Mouse (Mus musculus) adrenal gland, postnatal 4 days (tissue): ENCODE results near the gene Tspan4. TPM values are rescaled to one million over a fixed set of nuclear protein-coding genes. Genes with fewer than 3 reads are reported as not detected.

Source experiments
- DNase-seq, 2 experiments: peaks; one replicate each; pipeline ENCODE4 v3.0.0; 2021 to 2022; ENCODE audit warnings: low spot score in 2 of 2, mixed read lengths in 2 of 2
- total RNA-seq, 2 experiments: library from RNA; stranded (reverse); gene quantifications; 2 replicates each; pipeline ENCODE4 v1.2.3; 2021

Tspan4 gene
- total RNA-seq, 2 experiments from 2014 or later = 77.9 to 79.6 TPM

DNA sequence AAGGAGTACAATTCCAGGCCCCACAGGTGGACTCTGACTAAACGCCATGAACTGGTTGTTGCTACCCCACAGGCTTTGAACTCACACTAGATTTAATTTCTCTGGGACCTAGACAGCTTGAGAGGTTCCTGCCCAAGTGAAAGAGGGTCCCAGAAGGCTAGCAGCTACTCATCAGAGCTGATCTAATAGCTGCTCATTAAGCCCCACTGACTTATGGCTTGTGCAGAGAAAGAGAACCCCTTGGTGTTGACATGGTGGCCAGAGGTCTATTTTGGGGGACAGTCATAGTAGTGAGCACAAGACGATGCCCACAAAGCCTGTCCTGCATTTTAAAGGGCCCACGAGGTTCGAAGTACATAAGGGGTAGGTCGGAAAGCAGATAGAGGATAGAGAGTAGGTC lies 880 bp upstream of the Tspan4 start:
- DNase-seq = no peak

DNA sequence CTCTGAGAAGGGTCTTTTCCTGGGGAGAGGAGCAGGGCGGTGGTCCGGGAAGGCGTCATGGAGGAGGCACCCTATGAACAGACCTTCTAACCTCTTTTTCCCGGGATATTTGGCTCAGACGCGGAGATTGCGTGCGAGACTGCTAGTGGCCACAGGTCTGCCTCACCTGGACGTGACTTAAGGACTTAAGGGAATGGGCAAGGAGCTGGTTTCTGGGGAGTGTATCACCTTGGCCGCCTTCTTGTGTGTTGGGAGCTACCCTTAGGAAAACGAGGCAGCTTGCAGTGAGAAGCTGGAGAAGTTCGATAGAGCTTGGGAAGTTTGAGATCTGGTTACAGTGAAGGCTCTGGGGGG lies 742 bp downstream of the Tspan4 start:
- DNase-seq = no peak

DNA sequence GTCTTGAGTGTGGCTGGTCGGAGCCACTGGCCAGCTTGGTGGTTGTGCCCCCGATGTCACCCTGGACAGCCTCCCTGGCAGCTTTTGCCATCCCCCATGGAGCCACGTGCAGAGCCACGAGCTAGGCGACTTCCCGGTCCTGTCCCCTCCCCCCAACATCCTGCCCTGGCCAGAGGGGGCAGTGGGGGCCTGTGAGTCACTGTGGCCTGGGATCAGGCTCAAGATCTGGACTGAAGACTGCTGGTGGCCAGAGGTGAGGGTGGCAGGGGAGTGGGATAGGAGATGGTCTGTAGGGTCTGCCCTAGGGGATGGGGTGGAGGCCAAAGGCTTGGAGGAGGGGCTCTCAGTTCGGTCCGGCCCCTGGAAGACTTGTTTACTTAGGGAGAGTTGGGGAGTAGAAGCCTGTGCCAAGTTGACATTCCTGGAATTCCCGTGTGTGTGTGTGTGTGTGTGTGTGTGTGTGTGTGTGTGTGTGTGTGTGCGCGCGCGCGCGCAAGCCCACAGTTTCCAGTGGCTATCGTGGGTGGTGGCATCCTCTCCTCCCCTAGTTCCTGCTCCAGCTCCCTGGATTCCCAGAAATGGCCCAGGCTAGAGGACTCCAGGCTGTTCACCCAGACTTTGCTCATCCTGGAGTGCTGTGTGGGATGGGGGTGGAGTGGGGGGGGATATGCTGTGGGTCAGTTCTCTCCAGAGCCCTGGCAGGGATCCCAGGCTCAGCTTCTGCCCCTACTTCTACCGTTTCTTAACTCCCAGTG lies 1.4 kb downstream of the Tspan4 start:
- DNase-seq = peak in 1 of 2 experiments; percentile 82

DNA sequence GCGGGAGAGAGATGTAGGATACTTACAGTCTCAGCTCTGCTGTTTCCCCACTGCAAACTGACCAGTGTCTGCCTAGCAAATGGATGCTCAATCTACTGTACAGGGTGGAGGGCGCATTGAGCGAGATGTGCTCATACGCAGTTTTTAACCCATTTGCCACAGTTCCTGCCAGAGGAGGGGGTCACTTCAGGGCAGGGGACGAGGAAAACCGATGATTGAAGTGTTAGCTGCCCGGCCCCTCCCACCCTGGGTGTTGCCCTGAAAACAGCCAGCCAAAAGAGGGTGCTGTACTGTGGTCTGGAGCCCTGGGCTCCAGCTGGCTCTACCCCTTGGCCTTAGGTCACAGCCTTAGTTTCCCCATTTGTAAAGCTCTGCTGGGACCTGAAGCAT lies 1.9 kb downstream of the Tspan4 start:
- no peak for DNase-seq

DNA sequence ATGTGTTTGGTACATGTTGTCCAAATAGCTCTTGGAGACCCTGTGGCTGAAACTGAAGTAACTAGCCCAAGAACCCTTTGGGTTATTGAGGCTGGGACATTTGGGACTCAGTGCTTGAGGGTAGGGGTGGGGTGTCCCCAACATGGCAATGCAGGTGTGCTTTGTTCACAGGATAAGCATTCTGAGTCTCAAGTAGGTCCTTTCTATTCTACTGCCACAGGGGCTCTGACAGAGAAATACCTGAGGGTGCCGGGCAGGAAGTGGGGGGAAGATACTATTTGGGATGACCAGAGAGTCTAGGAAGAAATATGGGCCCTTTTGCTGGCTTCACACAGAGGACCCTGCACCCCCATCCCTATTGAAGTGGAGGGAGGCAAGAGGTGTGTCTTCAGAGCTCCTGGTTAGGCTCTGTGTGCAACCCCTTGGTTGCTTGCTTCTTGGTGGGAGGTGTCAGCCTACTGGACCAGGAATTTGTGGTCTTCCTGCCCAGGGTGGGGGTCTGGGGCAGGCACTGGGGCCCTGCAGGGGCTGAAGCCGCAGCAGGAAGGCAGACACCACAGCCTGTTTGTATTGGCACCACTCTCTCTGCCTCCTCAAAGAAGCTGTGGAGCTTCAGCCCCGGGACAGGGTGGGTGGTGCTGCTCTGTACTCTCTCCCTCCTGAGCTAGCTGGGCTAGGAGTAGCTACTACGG lies 2.7 kb downstream of the Tspan4 start:
- no peak for DNase-seq

DNA sequence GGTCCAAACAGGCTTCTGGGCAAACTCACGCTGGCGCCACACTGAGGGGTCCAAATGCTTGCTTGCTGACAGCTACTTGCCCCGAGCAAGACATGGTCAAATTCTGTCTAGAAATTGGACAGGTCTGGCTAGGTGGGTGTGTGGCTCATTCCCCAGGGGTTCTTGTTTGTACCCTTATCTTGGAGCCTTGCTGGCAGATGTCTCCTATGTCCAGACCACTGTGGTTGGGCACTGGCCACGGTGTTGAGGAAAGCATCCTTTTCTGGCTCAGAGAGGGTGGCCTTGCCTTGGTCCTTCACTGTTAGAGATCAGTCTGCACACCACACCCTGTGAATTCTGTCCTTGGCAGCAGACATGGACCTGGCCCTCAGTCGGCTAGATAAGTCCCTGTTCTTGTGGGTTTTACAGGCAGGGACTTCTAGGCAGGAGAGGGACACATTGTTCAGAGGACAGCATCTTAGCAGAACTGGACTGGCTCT lies 3.3 kb downstream of the Tspan4 start:
- no peak for DNase-seq

DNA sequence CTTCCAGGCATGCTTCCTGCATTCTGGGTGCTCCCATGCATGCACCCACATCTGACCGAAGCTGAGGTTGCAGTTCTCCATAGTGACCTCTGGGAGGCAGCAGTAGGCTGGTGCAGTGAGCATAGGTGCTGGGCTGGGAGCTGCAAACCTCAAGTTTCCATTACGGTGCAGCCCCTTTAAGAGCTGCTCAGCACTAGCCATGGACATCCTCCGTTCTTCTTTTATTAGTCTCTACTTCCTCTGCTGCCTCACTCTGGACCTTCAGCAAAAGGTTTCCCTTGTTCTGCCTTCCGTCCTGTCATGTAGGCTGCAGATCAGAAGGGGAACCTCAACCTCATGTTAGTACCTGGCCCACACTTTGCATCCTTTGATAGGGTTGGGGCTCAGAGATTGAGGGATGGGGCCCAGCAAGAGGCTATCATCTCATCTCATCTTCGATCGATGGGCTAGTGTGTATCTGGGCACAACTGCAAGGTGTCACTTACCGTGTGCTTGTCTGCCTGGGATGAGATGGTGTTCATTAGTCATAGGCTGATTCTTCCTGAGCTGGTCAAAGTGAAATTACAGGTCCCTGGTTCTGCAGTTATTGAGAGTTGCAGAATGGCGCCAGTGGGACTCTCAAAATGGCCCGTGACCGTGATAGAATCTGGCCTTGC lies 5.9 kb downstream of the Tspan4 start:
- no peak for DNase-seq

DNA sequence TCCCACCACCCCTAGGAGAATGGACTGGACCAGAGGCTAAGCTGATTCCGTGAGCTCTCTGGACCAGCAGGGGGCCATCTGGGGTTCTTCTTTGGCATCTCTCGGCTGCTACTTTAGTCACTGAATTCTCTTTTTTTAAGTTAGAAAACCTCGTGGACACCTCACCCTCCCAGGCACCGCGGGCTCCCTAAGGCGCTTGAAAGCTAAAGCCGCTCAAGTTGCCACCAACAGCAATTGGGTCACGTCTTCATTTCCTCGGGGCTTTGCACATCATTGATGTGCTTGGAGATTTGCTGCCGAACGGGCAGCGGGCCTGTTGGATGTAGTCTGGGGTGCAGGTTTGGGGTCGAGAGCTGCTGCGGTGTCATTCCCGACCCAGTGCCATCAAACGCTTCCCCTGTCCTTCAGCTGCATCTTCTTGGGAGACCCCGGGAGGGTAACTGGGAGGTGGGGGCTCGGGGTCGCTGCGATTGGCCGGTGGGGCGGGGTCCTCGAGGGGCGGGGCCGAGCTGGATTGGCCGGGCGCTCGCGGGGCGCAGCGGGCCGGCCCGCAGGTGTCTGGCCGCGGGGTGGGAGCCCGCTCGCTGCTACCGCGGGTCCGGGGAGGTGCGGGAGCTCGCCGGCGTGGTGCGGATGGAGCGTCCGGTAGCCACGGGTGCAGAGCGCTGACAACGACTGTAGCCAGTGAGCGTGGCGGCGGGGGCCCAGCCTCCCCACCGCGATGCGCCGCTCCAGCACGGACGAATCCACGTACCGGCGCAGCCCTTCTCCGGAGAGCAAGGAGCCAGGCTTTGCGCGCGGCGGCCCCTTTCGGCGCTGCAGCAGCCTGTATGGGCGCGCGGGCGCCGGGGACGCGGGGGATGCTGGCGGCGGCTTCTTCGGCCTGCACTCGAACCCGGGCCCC lies 6.7 kb downstream of the Tspan4 start:
- no peak for DNase-seq

DNA sequence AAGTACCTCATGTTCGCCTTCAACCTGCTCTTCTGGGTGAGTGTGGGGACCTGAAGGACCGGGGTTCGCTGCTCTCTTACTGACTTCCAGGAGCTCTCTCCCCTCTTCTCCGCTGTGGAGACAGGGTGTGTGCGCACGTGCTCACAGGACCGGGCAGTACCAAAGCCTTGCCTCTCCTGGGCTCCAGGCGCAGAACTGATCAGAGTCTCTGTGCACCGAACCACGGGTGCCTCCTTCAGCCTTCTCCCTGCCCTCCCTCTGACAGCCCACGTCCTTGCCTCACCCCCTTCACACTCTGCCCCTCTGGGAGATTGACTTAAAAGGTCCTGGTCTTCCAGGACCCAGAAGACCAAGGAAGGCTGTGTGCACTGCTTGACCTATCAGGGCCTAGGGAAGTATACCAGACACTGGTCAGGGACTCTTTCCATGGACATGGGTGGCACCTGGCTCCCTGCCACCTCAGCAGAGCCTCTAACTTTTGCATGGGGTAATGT lies 7.5 kb downstream of the Tspan4 start:
- no peak for DNase-seq

DNA sequence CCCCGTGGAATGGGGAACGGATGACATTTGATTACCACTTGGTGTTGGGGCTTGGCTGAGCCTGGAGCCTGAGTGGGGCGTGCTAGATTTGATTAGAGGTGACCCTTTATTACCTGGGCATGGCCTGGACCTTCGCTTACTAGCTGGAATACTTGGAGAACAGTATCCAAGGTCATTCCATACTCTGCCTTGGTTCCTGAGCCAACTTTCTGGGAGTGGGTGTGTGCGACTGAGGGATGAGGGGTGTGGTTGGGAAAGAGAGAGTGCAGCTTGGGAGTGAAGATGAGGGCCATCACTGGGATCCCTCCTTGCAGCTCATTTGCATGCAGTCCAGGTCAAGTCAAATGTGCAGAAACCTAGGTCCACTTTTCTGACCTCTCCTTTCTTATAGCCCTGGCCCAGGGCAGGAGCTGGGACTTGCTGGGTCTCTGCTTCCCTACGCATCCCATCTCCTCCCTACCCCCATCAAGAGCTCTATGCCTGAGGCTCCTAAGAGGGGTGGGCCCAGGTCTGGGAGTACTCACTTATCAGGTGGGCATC lies 8.1 kb downstream of the Tspan4 start:
- no peak for DNase-seq

DNA sequence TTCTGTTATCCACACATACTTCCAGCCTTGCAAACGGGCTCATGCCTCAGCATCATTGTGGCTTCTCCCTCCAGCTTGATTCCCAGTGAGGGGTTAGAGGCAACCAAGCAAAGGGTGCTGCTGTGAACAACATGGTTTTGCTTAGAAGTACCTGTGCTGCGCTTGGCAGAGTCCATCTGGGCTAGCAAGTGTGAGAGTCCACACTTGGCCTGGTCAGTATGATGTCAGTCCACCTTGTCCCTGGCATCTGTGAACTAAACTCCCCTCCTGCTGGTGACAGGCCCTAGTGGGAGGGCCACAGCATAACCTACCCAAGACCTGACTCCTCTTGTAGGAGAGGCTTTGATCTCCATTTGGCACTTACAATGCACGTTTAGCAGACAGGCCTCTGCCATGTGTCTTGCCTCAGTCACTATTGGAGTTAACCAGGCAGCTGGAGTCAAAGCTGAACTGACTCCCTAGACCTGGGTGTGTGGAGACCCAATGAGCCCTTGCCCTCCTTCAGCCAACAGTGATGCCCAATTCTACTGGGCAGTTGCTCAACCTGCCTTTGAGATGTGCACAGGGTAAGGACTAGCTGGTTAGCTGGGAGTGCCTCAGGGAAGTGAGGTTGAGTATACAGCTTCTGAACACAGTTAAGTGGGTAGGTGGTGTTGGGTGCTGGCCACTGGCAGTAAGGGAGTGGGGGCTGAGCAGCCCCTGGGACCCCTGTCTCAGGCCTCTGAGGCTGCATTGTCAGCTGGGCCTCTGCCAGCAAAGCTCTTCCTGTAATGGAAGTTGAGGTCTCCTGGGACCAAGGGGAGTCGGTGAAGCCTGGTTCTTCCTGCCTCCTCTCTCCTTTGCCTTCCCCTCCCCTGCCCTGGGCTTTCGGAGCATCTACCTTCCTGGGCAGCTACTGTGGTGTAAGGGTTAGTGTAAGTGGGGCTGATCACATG lies 9.4 kb downstream of the Tspan4 start:
- no peak for DNase-seq

DNA sequence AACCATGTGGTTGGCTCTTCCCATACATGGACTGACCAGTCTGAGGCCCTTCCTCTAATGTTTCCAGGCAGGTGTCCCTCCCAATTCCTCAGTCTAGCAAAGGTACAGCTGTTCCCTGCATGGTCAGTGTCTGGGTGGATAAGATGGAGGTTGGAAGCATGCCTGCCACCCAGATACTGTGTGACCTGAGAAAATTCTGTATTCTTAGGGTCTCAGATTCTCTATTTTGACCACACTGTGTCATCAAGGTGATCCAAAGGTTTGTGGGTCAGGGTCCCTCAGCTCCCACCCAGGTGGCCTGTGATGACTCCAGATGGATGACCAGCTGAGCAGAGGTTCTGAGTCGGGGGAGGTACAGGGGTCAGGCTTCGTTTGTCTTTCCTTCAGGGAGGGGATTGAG lies 10.1 kb downstream of the Tspan4 start:
- no peak for DNase-seq

DNA sequence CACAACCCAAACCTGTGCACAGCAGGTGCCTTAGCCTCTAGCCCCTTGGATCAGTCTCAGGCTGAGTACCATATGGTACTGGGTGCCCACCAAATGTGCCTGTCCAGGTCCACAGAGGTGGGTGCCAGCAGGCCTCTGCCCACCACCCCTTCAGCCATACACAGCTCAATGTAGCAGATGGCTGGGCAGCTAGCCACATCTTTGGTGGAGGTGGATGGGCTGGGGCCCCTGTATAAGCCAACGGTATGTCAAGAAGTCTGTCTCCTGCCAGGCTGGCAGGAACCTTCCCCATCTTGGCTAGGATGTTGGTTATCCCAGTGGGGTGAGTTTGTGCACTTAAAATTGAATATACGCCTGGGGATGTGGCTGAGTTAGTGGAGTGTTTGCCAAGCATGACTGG lies 10.6 kb downstream of the Tspan4 start:
- DNase-seq = no peak

DNA sequence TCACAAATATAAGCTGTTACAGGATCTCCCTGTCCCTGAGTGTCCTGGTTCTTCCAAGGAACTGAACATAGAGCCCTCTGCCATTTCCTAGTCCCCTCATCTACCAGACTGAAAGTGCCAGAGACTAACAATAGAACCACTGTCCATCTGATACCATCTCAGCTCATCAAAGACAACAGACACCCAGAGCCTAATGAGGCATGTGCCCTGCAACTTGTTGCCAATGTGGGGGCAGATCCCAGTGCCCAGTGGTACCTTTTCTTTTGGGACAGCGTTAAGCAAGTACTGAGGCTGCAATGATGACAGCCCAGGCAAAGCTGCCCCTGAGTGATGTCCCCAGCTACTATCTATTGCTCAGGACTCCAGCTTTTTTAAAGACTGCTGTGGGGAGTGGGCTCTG lies 11.2 kb downstream of the Tspan4 start:
- DNase-seq = no peak

DNA sequence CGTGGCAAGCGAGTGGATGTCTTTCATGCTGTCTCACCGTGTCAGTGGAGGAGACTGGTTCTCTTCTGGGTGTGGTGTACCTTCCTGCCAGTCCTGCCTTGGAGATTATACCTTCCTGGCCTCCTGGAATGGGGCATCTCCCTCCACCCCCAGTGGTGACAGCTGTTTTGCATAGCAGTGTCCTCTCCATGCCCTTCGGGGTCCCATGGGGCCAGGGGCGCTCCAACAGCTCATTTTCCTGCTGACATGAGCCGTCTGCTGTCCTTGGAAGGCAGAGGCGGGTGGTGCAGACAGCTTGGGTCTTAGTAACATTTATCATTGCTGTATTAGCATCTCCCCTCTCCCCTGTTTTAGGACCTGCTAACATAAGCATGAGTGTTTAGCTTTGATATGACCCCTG lies 12.1 kb downstream of the Tspan4 start:
- no peak for DNase-seq

DNA sequence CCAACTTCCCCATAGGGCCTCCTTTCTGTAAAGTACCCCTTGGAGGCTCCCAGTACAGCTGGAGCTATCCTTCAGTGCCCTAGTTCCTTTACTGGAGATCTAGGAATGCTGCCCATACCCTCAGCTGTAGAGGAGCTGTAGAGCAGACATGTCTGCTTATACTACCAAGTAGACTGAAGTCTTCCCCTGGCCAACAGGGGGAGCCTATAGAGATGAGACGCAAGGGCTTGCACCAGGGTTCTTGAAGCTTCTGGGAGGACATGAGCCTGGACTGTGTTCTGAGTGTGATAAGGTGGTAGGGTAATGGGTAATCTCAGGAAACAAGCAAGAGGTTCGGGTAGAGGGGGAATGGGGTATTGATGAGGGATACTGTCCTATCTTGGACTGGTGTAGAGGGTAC lies 16.1 kb downstream of the Tspan4 start:
- DNase-seq = no peak

DNA sequence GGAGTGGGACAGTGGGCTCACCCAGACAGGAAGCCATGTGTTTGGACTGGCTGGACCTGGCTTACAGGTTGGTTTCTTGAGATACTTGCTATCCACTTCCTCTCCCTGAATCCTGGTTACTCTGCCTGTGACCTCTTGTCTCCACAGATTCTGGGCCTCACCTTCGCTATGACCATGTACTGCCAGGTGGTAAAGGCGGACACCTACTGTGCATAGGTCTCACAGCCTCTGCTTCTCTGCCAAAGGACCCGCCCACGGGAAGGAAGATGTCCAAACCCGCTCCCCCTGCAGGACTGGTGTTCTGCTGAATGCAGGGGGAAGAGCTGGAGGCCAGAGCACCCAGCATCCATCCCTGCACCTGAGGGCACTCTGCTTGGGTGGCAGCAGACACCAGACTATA lies 17.7 kb downstream of the Tspan4 start:
- DNase-seq = no peak

DNA sequence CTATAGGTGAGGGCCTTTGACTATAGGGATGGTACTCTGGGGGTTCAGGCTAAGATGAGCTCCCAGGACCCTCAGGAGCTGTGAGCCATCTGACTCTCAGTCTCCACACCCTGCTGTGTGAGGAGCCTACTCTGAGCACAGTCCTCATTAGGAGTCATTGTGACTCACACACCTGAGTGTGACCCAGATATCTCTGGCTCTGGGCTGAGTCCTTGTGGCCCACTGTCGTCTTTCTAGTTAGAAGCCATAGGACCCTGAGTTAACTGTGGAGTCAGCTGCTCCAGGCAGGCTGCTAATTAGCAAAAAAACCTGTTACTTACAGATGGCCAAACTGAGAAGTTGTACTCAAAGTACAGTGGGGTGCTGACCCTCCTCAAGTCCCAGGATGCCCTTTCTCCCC lies 18.7 kb downstream of the Tspan4 start:
- DNase-seq = no peak

DNA sequence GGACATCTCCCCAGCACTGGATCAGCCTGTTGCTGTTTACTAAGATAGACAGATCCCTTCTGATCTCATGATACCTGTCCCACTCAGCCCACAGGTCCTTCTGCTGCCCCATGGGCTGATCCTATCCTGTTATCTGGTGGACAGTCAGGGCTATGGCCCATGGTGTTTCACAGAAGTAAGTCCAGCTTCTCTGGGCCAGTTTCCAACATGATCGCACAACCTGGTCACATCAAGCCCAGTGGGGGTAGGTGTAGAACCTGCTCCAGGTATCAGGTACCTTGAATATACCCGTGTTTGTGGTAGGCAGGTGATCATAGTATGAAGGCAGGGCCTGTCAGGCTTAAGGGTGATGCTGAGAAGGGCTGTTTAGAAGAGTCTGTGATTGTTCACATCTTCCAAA lies 20.3 kb downstream of the Tspan4 start:
- no peak for DNase-seq

DNA sequence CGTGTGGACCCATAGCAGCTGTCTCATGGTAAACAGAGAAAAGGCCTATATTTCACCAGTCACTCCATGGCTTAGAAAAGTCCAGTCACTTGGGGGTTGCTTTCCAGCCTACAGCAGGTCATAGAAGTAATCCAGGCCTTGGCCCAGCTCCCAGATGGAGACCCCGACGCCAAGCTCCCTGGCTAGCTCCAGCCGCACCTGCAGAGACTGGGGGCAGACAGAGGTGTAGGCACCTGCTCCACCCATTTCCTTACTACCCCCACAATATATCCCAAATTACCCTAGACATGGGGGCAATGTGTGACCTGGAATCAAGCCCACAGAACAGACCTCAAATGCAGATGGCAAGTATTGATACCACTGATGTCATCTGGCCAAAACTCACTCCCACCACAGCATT lies 20.9 kb downstream of the Tspan4 start:
- no peak for DNase-seq
